Mouse (Mus musculus): ENCODE measurements around the gene Magi1.

DNA sequence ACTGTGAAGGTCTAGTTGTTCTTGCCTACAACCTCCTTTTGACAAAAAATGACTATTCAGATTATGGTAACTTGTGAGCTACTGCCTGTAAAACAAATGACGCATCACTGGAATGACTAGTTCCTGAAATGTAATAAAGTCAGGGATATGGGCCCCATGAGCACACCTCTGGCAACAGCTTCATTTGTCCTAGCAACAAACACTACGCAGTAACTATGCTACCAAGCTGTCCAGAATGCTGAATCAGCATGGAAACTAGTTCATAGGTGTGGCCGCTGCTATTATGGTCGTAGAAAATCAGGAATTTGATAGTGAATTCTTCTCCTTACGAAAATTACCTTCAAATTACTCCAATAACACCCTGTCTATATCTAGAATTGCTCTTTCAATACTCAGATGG lies 447.1 kb downstream of the Magi1 start:
- no peak for TF ChIP-seq CTCF (IDR thresholded peaks at IDR 0.05; ENCODE audit: low read depth, low read length)
- no peak for TF ChIP-seq POLR2A (IDR thresholded peaks at IDR 0.05; ENCODE audit: borderline replicate concordance, low read depth, low read length)

Measured in bone marrow macrophage, adult 2 months (primary cell).